Mouse (Mus musculus) gastrocnemius, adult 18-20 months (tissue): Measurements from ENCODE around the gene Iqub. TPM values are rescaled to one million over a fixed set of nuclear protein-coding genes. Genes with fewer than 3 reads are reported as not detected.

Source experiments
- DNase-seq: peaks from one replicate; pipeline ENCODE4 v3.0.0; 2021; ENCODE audit warnings: low spot score
- total RNA-seq, 2 experiments: library from RNA; stranded (reverse); gene quantifications; 2 replicates each; pipeline ENCODE4 v1.2.3; 2021

Iqub gene
- total RNA-seq, 2 experiments from 2014 or later: 0.19 to 0.23 TPM

- DNase-seq: no peak
Measured at GRCm38 (mm10) chr6:24470571-24471132, 44.2 kb downstream of the Iqub start.

GRCm38 (mm10) chr6:24470135-24470534, 44.7 kb downstream of the Iqub start:
- DNase-seq: no peak

GRCm38 (mm10) chr6:24456097-24456496, 58.8 kb downstream of the Iqub start:
- DNase-seq: peak; percentile 9

GRCm38 (mm10) chr6:24451026-24451821, 63.6 kb downstream of the Iqub start:
- no peak for DNase-seq

- no peak for DNase-seq
Measured at GRCm38 (mm10) chr6:24450241-24450640, 64.6 kb downstream of the Iqub start.

GRCm38 (mm10) chr6:24416056-24416455, 98.8 kb downstream of the Iqub start:
- DNase-seq: no peak

GRCm38 (mm10) chr6:24415500-24415899, 99.4 kb downstream of the Iqub start:
- DNase-seq: no peak

GRCm38 (mm10) chr6:24408573-24409427, 106.1 kb downstream of the Iqub start:
- no peak for DNase-seq

- no peak for DNase-seq
Measured at GRCm38 (mm10) chr6:24407743-24408142, 107.1 kb downstream of the Iqub start.

GRCm38 (mm10) chr6:24397237-24397647, 117.6 kb downstream of the Iqub start:
- DNase-seq: no peak

Other genes with a start within 250 kb of the Iqub start
- gene Ndufa5, start 12.9 kb upstream of the Iqub start, total RNA-seq: 100 to 1,000 TPM; 639 to 641 TPM
- 10 to 100 TPM; 69.6 to 81.3 TPM for gene Asb15, start 13.1 kb upstream of the Iqub start, total RNA-seq
- 100 to 1,000 TPM; 254 to 431 TPM for gene Lmod2, start 82.7 kb upstream of the Iqub start, total RNA-seq
- gene Wasl, start 149.9 kb upstream of the Iqub start, total RNA-seq: 10 to 100 TPM; 14.8 to 18.9 TPM
- not detected for gene Hyal6, start 218.2 kb upstream of the Iqub start, total RNA-seq
- gene Hyal4, start 233.3 kb upstream of the Iqub start, total RNA-seq: not detected